Mouse (Mus musculus) midbrain, embryonic 11.5 days (tissue): Measurements from ENCODE around the gene Nr2e1. TPM values are rescaled to one million over a fixed set of nuclear protein-coding genes. Genes with fewer than 3 reads are reported as not detected.

Source experiments
- ATAC-seq: fragments of 200-750 bp; cut with Nextera tagmentation; 2 replicates; pipeline ENCODE4 v1.8.0; 2017; ENCODE audit warnings: moderate TSS enrichment, moderate library complexity; ENCODE audit not compliant: low FRiP score
- DNase-seq: peaks from one replicate; pipeline ENCODE4 v3.0.0; 2015; ENCODE audit warnings: low spot score; ENCODE audit errors: missing footprints
- H3K27ac ChIP-seq: fragments of 300-500 bp; sonication (generic); 2 replicates; pipeline ENCODE4 v1.5.1; 2014; ENCODE audit warnings: low read depth, low read length
- H3K27me3 ChIP-seq: fragments of 300-500 bp; sonication (generic); 2 replicates; pipeline ENCODE4 v1.6.1; 2014; ENCODE audit warnings: mild to moderate bottlenecking, low read length, moderate library complexity, mixed read lengths; ENCODE audit not compliant: control insufficient read depth, insufficient read depth
- H3K36me3 ChIP-seq: fragments of 300-500 bp; sonication (generic); 2 replicates; pipeline ENCODE4 v1.6.1; 2014; ENCODE audit warnings: mild to moderate bottlenecking, low read length, moderate library complexity, mixed read lengths; ENCODE audit not compliant: control insufficient read depth, insufficient read depth
- H3K4me1 ChIP-seq: fragments of 300-500 bp; sonication (generic); 2 replicates; pipeline ENCODE4 v1.6.1; 2014; ENCODE audit warnings: low read length; ENCODE audit not compliant: control insufficient read depth, insufficient read depth
- H3K4me2 ChIP-seq: fragments of 300-500 bp; sonication (generic); 2 replicates; pipeline ENCODE4 v1.6.1; 2014; ENCODE audit warnings: mild to moderate bottlenecking, moderate library complexity
- H3K4me3 ChIP-seq: fragments of 300-500 bp; sonication (generic); 2 replicates; pipeline ENCODE4 v1.5.1; 2014; ENCODE audit warnings: low read depth, low read length
- H3K9ac ChIP-seq: fragments of 300-500 bp; sonication (generic); 2 replicates; pipeline ENCODE4 v1.6.1; 2014; ENCODE audit warnings: low read length
- H3K9me3 ChIP-seq: fragments of 300-500 bp; sonication (generic); 2 replicates; pipeline ENCODE4 v1.6.1; 2016; ENCODE audit warnings: low read length; ENCODE audit not compliant: control insufficient read depth
- WGBS: fragments of 180-500 bp; shearing (Covaris S2); extraction: QIAGEN DNeasy Blood & Tissue Kit; methylation state at CpG from one replicate; pipeline ENCODE4 v1.1.7; 2014; 5-methylcytosine and 5-hydroxymethylcytosine counted together
- polyA plus RNA-seq: library from polyadenylated mRNA; unstranded; fragments of >200 nt; fragmentation: Nextera tagmentation; extraction: Ambion mirVana; gene quantifications from 2 replicates; pipeline ENCODE4 v1.2.1, GENCODE M21; 2014

Gene Nr2e1
- polyA plus RNA-seq, 1 experiment from 2014 or later = 32.6 TPM

DNA sequence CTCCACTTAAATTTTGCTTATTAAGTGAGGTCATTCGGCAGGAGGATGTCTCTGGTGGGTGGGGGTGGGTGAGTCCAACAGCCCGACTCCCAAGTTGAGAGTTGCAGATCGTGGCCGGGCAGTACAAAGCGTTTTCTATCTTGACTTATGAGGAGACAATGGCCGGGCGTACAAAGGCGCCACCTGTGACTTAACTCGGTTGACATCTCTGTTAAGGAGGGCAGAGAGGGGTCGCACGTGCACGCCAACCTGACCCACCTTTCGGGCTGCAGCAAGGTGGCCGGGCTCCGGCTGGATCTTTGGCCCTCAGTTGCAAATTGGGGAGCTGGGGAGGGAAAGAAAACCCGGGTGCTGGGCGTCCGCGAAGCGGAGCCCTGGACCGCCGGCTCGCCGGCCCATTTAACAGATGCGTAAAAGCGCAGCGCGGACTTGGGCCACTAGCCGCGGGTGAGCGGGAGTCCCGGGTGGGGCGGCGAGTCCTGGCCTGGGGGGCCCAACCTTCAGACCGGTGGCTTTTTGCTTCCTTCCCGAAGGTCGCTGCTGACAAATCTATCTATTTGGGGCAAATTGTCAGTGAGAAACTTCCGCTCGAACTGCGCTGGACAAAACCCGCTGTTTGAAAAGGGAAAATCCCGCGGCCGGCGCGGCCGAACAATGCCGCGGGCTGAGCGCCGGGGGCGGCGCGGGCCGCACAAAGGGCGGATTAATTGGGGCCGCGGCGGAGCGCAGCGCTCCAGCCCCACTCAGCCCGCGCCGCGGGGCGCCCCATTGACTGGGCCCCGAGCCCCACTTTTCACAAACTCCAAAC lies 8.0 kb upstream of the Nr2e1 start:
- no peak overlapping the region; the same call in 1 of the 2 replicates for H3K27ac ChIP-seq

GRCm38 (mm10) chr10:42590261-42591184 lies 7.1 kb upstream of the Nr2e1 start:
- peaks cover 91% of the 10 kb centered on the region for H3K27me3 ChIP-seq
- under 1% methylated on average over 19 of the region's 19 CpGs for WGBS
- peak overlapping the region; percentile 55 for H3K4me2 ChIP-seq
- H3K27ac ChIP-seq = no peak overlapping the region
- H3K9ac ChIP-seq = no peak overlapping the region
- no peaks in the 10 kb centered on the region for H3K9me3 ChIP-seq
- DNase-seq (peak; percentile 95), ATAC-seq (no peak)
- peaks cover 41% of the 10 kb centered on the region for H3K4me1 ChIP-seq
- no peaks in the 10 kb centered on the region for H3K36me3 ChIP-seq
- peak overlapping the region; percentile 22; the same call in 1 of the 2 replicates for H3K4me3 ChIP-seq

More for the DNA sequence above, 8.0 kb upstream of the Nr2e1 start:
- Histone ChIP-seq H3K27me3 (peaks cover 82% of the 10 kb centered on the region), H3K4me3 (peak overlapping the region; percentile 22), H3K9me3 (no peaks in the 10 kb centered on the region), H3K36me3 (no peaks in the 10 kb centered on the region), H3K4me1 (peaks cover 40% of the 10 kb centered on the region), H3K4me2 (peak overlapping the region; percentile 55), H3K9ac (peak overlapping the region; percentile 51)
- WGBS = under 1% methylated on average over 67 of the region's 67 CpGs
- peak; percentile 97 for DNase-seq
- ATAC-seq = peak; percentile 84

DNA sequence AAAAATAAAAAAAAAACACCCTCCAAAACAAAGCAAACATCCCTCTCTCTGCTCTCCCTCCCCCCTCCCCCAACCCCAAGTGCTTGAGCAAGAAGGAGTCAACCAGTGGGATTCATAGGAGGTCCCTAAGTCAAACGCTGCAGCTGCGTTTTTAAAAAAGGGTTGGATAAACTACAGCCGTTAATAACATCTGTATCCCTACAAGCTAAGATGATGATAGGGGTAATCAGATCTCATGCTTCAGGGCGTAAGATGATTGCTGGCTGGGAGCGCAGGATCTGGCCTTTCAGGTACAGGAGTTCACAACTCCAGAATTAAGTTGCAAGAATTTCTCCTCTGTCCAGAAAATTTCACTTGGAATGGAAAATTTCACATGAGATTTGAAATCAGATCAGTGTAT lies 6.1 kb upstream of the Nr2e1 start:
- peak; percentile 87 for DNase-seq
- no peaks in the 10 kb centered on the region for H3K9me3 ChIP-seq
- peaks cover 50% of the 10 kb centered on the region for H3K4me1 ChIP-seq
- no peak overlapping the region for H3K4me3 ChIP-seq
- peaks cover 95% of the 10 kb centered on the region for H3K27me3 ChIP-seq
- no peak overlapping the region for H3K9ac ChIP-seq
- no peak overlapping the region for H3K4me2 ChIP-seq
- under 1% methylated on average over 5 of the region's 5 CpGs for WGBS
- no peak overlapping the region for H3K27ac ChIP-seq
- H3K36me3 ChIP-seq = no peaks in the 10 kb centered on the region
- no peak for ATAC-seq

DNA sequence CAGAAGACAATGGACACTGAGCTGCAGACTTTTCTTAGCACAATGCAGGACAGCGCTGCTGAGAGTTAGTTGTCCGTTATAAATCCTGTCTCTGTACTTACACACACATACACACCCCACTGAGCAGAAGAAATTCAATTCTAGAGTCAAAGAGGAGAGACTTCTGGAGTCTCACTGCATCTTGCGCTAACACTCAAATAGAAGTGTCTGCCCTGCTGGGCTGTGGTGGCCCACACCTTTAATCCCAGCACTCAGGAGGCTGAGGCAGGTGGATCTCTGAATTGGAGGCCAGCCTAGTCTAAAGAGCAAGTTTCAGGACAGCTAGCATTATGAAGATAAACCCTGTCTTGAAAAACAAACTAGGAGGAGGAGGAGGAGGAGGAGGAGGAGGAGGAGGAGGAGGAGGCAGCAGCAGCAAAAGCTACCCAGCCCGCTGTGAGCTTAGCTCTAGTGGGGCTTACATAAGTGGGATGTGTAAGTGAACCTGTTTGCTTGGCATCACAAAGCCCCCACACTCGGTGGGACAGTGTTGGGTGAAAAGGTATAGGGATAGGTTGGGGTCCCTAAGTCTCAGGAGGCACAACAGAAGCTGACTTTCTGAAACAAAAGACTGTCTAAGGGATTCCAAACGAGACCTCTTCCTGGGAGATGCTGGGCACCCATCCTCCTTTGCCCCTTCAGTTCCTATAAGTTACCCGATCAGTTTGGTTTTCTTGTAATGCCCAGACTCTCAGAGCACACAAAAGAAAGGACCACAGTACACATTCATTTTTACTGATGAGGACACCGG lies 4.7 kb upstream of the Nr2e1 start:
- ATAC-seq (no peak), DNase-seq (peak; percentile 92)
- no peaks in the 10 kb centered on the region for H3K36me3 ChIP-seq
- no peak overlapping the region for H3K9ac ChIP-seq
- no peak overlapping the region for H3K4me3 ChIP-seq
- H3K4me1 ChIP-seq = peaks cover 52% of the 10 kb centered on the region
- H3K4me2 ChIP-seq = no peak overlapping the region
- no peak overlapping the region for H3K27ac ChIP-seq
- H3K9me3 ChIP-seq = no peaks in the 10 kb centered on the region
- H3K27me3 ChIP-seq = peaks cover 88% of the 10 kb centered on the region
- WGBS = 6% methylated on average over 8 of the region's 8 CpGs

DNA sequence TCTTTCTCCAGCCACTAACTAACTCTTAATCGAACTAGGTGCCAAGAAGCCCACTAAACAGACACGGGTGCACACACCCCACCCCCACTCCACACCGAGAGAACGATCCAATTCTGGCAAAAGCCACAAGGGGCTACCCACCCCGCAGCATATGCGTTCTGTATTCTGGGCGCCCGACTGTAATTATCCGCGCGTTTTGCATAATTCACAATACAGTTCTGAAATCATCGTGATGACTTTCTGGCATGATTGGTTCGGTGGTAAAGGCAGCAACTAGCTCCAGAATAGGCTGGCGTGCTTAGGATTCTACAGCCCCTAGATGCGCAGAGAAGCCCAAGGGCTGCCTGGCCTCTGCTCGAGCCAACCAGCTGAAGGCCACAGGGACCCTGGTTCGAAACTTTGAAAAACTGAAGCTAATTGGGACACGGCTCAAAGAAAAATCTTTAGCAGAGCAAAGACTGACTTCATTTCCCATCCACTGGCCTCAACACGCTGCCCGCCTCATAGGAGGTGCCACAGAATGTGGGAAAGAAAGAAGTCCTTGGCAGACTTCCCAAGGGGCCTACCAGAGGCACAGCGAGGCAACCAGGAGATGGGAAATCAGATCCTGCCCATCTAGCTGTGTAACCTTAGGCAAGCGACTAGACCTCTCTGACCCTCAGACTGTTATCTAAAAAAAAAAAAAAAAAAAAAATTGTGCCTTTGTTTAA lies 2.3 kb upstream of the Nr2e1 start:
- no peak overlapping the region for H3K9ac ChIP-seq
- peak overlapping the region; percentile 61 for H3K4me3 ChIP-seq

DNA sequence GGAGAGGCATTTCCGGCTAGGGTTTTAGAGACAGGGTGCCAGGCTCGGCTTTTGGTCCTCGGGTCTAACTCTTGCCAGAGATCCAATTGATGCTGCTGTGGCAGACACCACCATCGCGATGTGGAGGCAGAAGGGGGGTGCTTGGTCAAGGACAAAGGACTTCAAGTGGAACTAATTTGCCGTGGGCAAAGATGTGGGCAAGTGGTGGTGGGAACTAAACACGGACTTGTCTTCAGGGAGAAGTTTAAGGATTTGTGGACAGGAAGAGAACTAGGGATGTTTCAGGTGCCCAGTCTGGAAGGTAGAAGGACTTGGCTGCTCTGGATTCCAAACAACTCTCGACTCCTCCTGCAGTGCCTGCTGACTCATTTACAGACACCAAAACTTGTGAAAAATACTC lies 1.7 kb upstream of the Nr2e1 start:
- Histone ChIP-seq H3K27me3 (peaks cover 83% of the 10 kb centered on the region), H3K27ac (no peak overlapping the region), H3K36me3 (no peaks in the 10 kb centered on the region), H3K4me3 (peak overlapping the region; percentile 61), H3K9me3 (no peaks in the 10 kb centered on the region), H3K4me2 (peak overlapping the region; percentile 72), H3K9ac (peak overlapping the region; percentile 85), H3K4me1 (peaks cover 38% of the 10 kb centered on the region)
- ATAC-seq (no peak), DNase-seq (peak; percentile 92)
- whole genome bisulfite sequencing = 2% methylated on average over 8 of the region's 8 CpGs

More for the DNA sequence above, 2.3 kb upstream of the Nr2e1 start:
- DNase-seq = peak; percentile 93
- Histone ChIP-seq H3K36me3 (no peaks in the 10 kb centered on the region), H3K4me1 (peaks cover 38% of the 10 kb centered on the region), H3K4me2 (peak overlapping the region; percentile 72; the same call in 1 of the 2 replicates), H3K27ac (no peak overlapping the region), H3K9me3 (no peaks in the 10 kb centered on the region), H3K27me3 (peaks cover 83% of the 10 kb centered on the region)
- WGBS = 7% methylated on average over 22 of the region's 22 CpGs
- no peak for ATAC-seq

GRCm38 (mm10) chr10:42584436-42584983 lies 1.1 kb upstream of the Nr2e1 start:
- no peaks in the 10 kb centered on the region for H3K36me3 ChIP-seq
- peak overlapping the region; percentile 85 for H3K9ac ChIP-seq
- no peak for ATAC-seq
- peaks cover 83% of the 10 kb centered on the region for H3K27me3 ChIP-seq
- H3K27ac ChIP-seq = peak overlapping the region; percentile 48; the same call in 1 of the 2 replicates
- peaks cover 39% of the 10 kb centered on the region for H3K4me1 ChIP-seq
- no peaks in the 10 kb centered on the region for H3K9me3 ChIP-seq
- peak overlapping the region; percentile 72 for H3K4me2 ChIP-seq
- peak; percentile 97 for DNase-seq
- under 1% methylated on average over 37 of the region's 37 CpGs for WGBS
- peak overlapping the region; percentile 61 for H3K4me3 ChIP-seq
